Comparison of ENCODE assay signal across 26 mouse cellular contexts in the genomic region with DNA sequence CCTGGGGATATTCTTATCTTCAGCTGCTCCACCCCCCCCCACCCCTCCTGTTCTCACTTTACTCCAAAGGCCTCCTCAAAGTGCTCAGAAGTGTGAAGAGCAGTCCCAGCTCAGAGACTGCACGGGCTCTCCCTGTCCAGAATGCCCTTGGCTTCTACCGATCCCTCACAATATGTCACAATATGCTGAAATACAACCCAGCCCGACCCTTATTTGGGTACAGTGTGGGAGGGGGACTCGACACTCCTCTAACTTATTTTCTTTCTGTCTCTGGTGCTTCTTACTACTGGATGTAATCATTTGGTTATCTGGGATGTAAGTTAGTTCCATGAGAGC. TPM values are rescaled to one million over a fixed set of nuclear protein-coding genes. Genes with fewer than 3 reads are reported as not detected.
DNase-seq lines count a peak whose midpoint lies in the region; ATAC-seq and TF ChIP-seq lines count a peak whose summit lies in the region.
"Had no signal": no experiment of that assay in that cellular context is flagged by ENCODE, and none has a peak within 500 bp of the region (broad histone marks: within the 10 kb centered on the region; RNA-seq: fewer than 3 reads in every experiment).

No protein-coding gene starts in this region.

- peaks cover 11% of the 10 kb centered on the region for H3K36me3 ChIP-seq in megakaryocyte, embryonic 14.5 days (replicated peaks; ENCODE audit: low read length)
- no peaks in the 10 kb centered on the region for H3K36me3 ChIP-seq in CH12.LX (replicated peaks in 1 of 2; ENCODE audit: control insufficient read depth in 1 of 2, insufficient read depth in 1 of 2, low read length in 1 of 2)
- H3K36me3 ChIP-seq in small intestine, adult 2 months (ENCODE audit: control insufficient read depth, insufficient read depth, low read length) = no peaks in the 10 kb centered on the region
- H3K36me3 ChIP-seq: embryonic facial prominence, embryonic 13.5 days; embryonic facial prominence, embryonic 15.5 days; forebrain, embryonic 10.5 days; forebrain, embryonic 12.5 days; G1E had no signal

- WGBS in bone marrow, adult 2 months = 23% methylated on average over 4 of the region's 4 CpGs
- WGBS in small intestine, adult 2 months = 70% methylated on average over 4 of the region's 4 CpGs

- H3K27me3 ChIP-seq in megakaryocyte, embryonic 14.5 days (replicated peaks) = no peaks in the 10 kb centered on the region
- no peaks in the 10 kb centered on the region for H3K27me3 ChIP-seq in CH12.LX (replicated peaks)
- H3K27me3 ChIP-seq in small intestine, adult 2 months (ENCODE audit: control insufficient read depth, insufficient read depth, low read length) = no peaks in the 10 kb centered on the region
- H3K27me3 ChIP-seq: embryonic facial prominence, embryonic 13.5 days; embryonic facial prominence, embryonic 15.5 days; Patski had no signal

- dilution Hi-C loops in CH12.LX (cut with MboI; ENCODE audit: extremely low pct_ligation_motif_present, extremely low pct_unique_long_range_greater_than_20kb, low sequenced_read_pairs) = no loop called here

- no peak for TF ChIP-seq EP300 in CH12.LX (IDR thresholded peaks at IDR 0.05; ENCODE audit: low read length)

- no peak for TF ChIP-seq CTCF in CH12.LX (conservative IDR thresholded peaks at IDR 0.05 in 1 of 2, IDR thresholded peaks at IDR 0.05 in 1 of 2; ENCODE audit: low read depth in 2 of 2, low read length in 2 of 2)
- TF ChIP-seq CTCF in bone marrow, adult 2 months (IDR thresholded peaks at IDR 0.05; ENCODE audit: control insufficient read depth, insufficient read depth, low read length) = no peak
- no peak for TF ChIP-seq CTCF in small intestine, adult 2 months (IDR thresholded peaks at IDR 0.05; ENCODE audit: extremely low read depth, insufficient read length, insufficient replicate concordance, low read depth, low read length)

- peaks cover 8% of the 10 kb centered on the region for H3K79me2 ChIP-seq in CH12.LX (replicated peaks; ENCODE audit: control insufficient read depth, extremely low read depth, insufficient read depth, poor library complexity, severe bottlenecking)

- H3K4me2 ChIP-seq in CH12.LX (ENCODE audit: insufficient read depth, low read depth, poor library complexity, severe bottlenecking) = peak overlapping the region; percentile 90
- H3K4me2 ChIP-seq: embryonic facial prominence, embryonic 13.5 days; embryonic facial prominence, embryonic 15.5 days; forebrain, embryonic 12.5 days had no signal

- DNase-seq in CH12.LX (ENCODE audit: extremely low read depth) = no peak
- DNase-seq in left cerebral cortex, adult 8-10 months (ENCODE audit: low spot score in 2 of 2) = no peak
- no peak for DNase-seq in kidney, postnatal 14 days
- DNase-seq: adrenal gland, adult 8-10 months; adrenal gland, postnatal 14 days; adrenal gland, postnatal 36 days; cerebellum, adult 11 months; cerebellum, adult 18-20 months; cerebellum, adult 8-10 months; cerebellum, adult 9-11 months; cerebellum, postnatal 14 days; cerebellum, postnatal 36 days; embryo, embryonic 11 days had no signal

- peak overlapping the region; percentile 60 for H3K9ac ChIP-seq in CH12.LX (ENCODE audit: insufficient read depth, low read depth)
- H3K9ac ChIP-seq: embryonic facial prominence, embryonic 13.5 days; embryonic facial prominence, embryonic 15.5 days; forebrain, embryonic 12.5 days had no signal

- no peak for TF ChIP-seq RAD21 in CH12.LX (IDR thresholded peaks at IDR 0.05; ENCODE audit: low read depth, low read length)

- peak; percentile 77 for TF ChIP-seq POLR2A in CH12.LX (IDR thresholded peaks at IDR 0.05; ENCODE audit: low read depth, low read length)
- no peak for TF ChIP-seq POLR2A in bone marrow, adult 2 months (IDR thresholded peaks at IDR 0.05; ENCODE audit: borderline replicate concordance, control insufficient read depth, low read depth, low read length)
- no peak for TF ChIP-seq POLR2A in small intestine, adult 2 months (IDR thresholded peaks at IDR 0.05; ENCODE audit: low read depth, low read length)

- no peak for ATAC-seq in megakaryocyte, adult 5-6 weeks (ENCODE audit: poor library complexity, severe bottlenecking)
- ATAC-seq: forebrain, embryonic 14.5 days; forebrain, embryonic 16.5 days; Patski had no signal

- peaks cover 56% of the 10 kb centered on the region for H3K4me1 ChIP-seq in megakaryocyte, embryonic 14.5 days
- peaks cover 7 to 49% of the 10 kb centered on the region in 2 experiments; a peak in 3 of 4 replicates for H3K4me1 ChIP-seq in CH12.LX (ENCODE audit: control insufficient read depth in 1 of 2, insufficient read depth in 2 of 2)
- H3K4me1 ChIP-seq in bone marrow, adult 2 months (ENCODE audit: control insufficient read depth, insufficient read depth, low read length) = peaks cover 6% of the 10 kb centered on the region
- peaks cover 3% of the 10 kb centered on the region; the same call in 1 of the 2 replicates for H3K4me1 ChIP-seq in small intestine, adult 2 months (ENCODE audit: control insufficient read depth, insufficient read depth, insufficient read length, low read length)

- H3K27ac ChIP-seq in CH12.LX (ENCODE audit: insufficient read depth, low read depth) = peak overlapping the region; percentile 100
- H3K27ac ChIP-seq in bone marrow, adult 2 months (ENCODE audit: control insufficient read depth, insufficient read depth, low read depth, low read length, poor library complexity) = peak overlapping the region; percentile 62
- 0 out of 2 replicates have a peak overlapping the region, but pooled peaks have one; percentile 15 for H3K27ac ChIP-seq in small intestine, adult 2 months (ENCODE audit: insufficient read depth, low read depth, low read length)
- H3K27ac ChIP-seq: embryonic facial prominence, embryonic 13.5 days; embryonic facial prominence, embryonic 15.5 days; forebrain, embryonic 10.5 days; forebrain, embryonic 12.5 days had no signal

- peak overlapping the region; percentile 86 for H3K4me3 ChIP-seq in megakaryocyte, embryonic 14.5 days (replicated peaks)
- H3K4me3 ChIP-seq in CH12.LX (replicated peaks in 1 of 3; ENCODE audit: low read depth in 2 of 3, low read length in 2 of 3, poor library complexity in 1 of 3) = peak overlapping the region in 1 of 3 experiments; percentile 11
- no peak overlapping the region for H3K4me3 ChIP-seq in bone marrow, adult 2 months (replicated peaks; ENCODE audit: control insufficient read depth, low read depth, low read length)
- H3K4me3 ChIP-seq in small intestine, adult 2 months (ENCODE audit: low read depth, low read length) = no peak overlapping the region
- H3K4me3 ChIP-seq: embryonic facial prominence, embryonic 13.5 days; embryonic facial prominence, embryonic 15.5 days; erythroblast, embryonic 14.5 days; forebrain, embryonic 10.5 days; forebrain, embryonic 12.5 days had no signal

- in situ Hi-C loops in CH12.LX (cut with MboI; ENCODE audit: low pct_ligation_motif_present, low pct_unique_long_range_greater_than_20kb, low sequenced_read_pairs) = no loop called here

- H3K9me3 ChIP-seq in megakaryocyte, embryonic 14.5 days = peaks cover 6% of the 10 kb centered on the region
- H3K9me3 ChIP-seq in CH12.LX (replicated peaks; ENCODE audit: low read length) = peaks cover 10% of the 10 kb centered on the region
- H3K9me3 ChIP-seq: embryonic facial prominence, embryonic 13.5 days; embryonic facial prominence, embryonic 15.5 days; forebrain, embryonic 12.5 days had no signal

TF ChIP-seq in CH12.LX, 34 proteins besides CTCF, POLR2A, EP300 and RAD21 (continues in another document):
- TF ChIP-seq CHD1 (IDR thresholded peaks at IDR 0.05; ENCODE audit: low read depth, low read length) (0 out of 2 replicates have a peak, but pooled peaks have one; percentile 26), NELFE (IDR thresholded peaks at IDR 0.05; ENCODE audit: low read depth, low read length) (peak; percentile 60; the same call in 1 of the 2 replicates), ZMIZ1 (IDR thresholded peaks at IDR 0.05; ENCODE audit: low read depth, low read length) (no peak), ZKSCAN1 (IDR thresholded peaks at IDR 0.05; ENCODE audit: borderline replicate concordance, low read depth, low read length) (no peak), IRF4 (IDR thresholded peaks at IDR 0.05; ENCODE audit: low read depth, low read length) (no peak), E2F4 (IDR thresholded peaks at IDR 0.05; ENCODE audit: insufficient replicate concordance, low read depth, low read length) (no peak), MEF2A (IDR thresholded peaks at IDR 0.05; ENCODE audit: borderline replicate concordance, low read depth, low read length) (peak; percentile 83), MAX (IDR thresholded peaks at IDR 0.05; ENCODE audit: low read length) (no peak; the same call in 1 of the 2 replicates), CHD2 (IDR thresholded peaks at IDR 0.05; ENCODE audit: low read length) (no peak), SIN3A (IDR thresholded peaks at IDR 0.05; ENCODE audit: low read length) (no peak), SMC3 (IDR thresholded peaks at IDR 0.05; ENCODE audit: low read depth, low read length) (0 out of 2 replicates have a peak, but pooled peaks have one; percentile 1), ETS1 (conservative IDR thresholded peaks at IDR 0.05; ENCODE audit: low read depth, low read length) (no peak), JUND (conservative IDR thresholded peaks at IDR 0.05; ENCODE audit: low read depth, low read length) (no peak), ZC3H11A (IDR thresholded peaks at IDR 0.05; ENCODE audit: low read depth, low read length) (no peak), USF2 (conservative IDR thresholded peaks at IDR 0.05; ENCODE audit: low read depth, low read length) (no peak), GABPA (IDR thresholded peaks at IDR 0.05; ENCODE audit: insufficient replicate concordance, low read depth, low read length) (no peak), KAT2A (IDR thresholded peaks at IDR 0.05; ENCODE audit: insufficient replicate concordance, low read length) (no peak), NRF1 (IDR thresholded peaks at IDR 0.05; ENCODE audit: low read depth, low read length) (no peak), RCOR1 (conservative IDR thresholded peaks at IDR 0.05; ENCODE audit: low read depth, low read length) (no peak), ELF1 (IDR thresholded peaks at IDR 0.05; ENCODE audit: low read depth, low read length) (no peak), ZNF384 (IDR thresholded peaks at IDR 0.05; ENCODE audit: low read depth, low read length) (no peak)

RNA-seq across cellular contexts. Expression of a gene that starts 0.3 kb away (rescaled TPM):
- polyA plus RNA-seq in megakaryocyte, embryonic 14.5 days (2012; ENCODE audit: insufficient read depth, low replicate concordance) = 3.1 and 3.4 TPM in 2 replicates
- 1.5 and 2.4 TPM in 2 replicates for total RNA-seq in megakaryocyte, adult 5-6 weeks (2015)
- 0.84 and 2.4 TPM in 2 replicates for total RNA-seq in megakaryocyte, adult 5-6 weeks (2017)
- total RNA-seq in CH12.LX (2012; rRNA removed) = 74.0 and 88.1 TPM in 2 replicates
- total RNA-seq in CH12.LX (2014; rRNA removed) = 73.4 and 84.6 TPM in 2 replicates
- 237 and 248 TPM in 2 replicates for polyA plus RNA-seq in CH12.LX (2012; ENCODE audit: insufficient read length, low read depth)
- polyA plus RNA-seq in bone marrow, adult 2 months (2011; ENCODE audit: insufficient read depth, insufficient read length, low replicate concordance, missing spikeins) = 7.7 and 8.2 TPM in 2 replicates
- 7.4 and 13.2 TPM in 2 replicates for polyA plus RNA-seq in small intestine, adult 2 months (2012; rRNA removed)
- 10 to 100 TPM; 59.6 to 79.0 (median 61.8) TPM for total RNA-seq in left cerebral cortex, adult 8-10 months (2022)

Comparison
In these comparisons a context has a peak if more than half of its experiments do, and no peak if none do; other contexts are left out.
1. H3K27ac ChIP-seq: peak in every context shown above with its lines; median percentile 100 in CH12.LX; 62 in bone marrow, adult 2 months; 15 in small intestine, adult 2 months.
2. RNA of a gene that starts 0.3 kb away (polyA plus RNA-seq): 237 to 248 TPM in CH12.LX; 7.4 to 13.2 TPM in small intestine, adult 2 months, 7.7 to 8.2 TPM in bone marrow, adult 2 months and 3.1 to 3.4 TPM in megakaryocyte, embryonic 14.5 days; every median in the first group is over 10 times any median in the second.